Mouse (Mus musculus) C2C12 (cell line): ENCODE data around the gene Atp8b5. TPM values are rescaled to one million over a fixed set of nuclear protein-coding genes. Genes with fewer than 3 reads are reported as not detected.

Source experiments
- H3K27me3 ChIP-seq: one replicate; pipeline ENCODE4 v1.6.1; 2011; ENCODE audit not compliant: control insufficient read depth, insufficient read depth, insufficient read length
- H3K36me3 ChIP-seq: one replicate; pipeline ENCODE4 v1.6.1; 2011; ENCODE audit not compliant: control insufficient read depth, insufficient read depth
- H3K4me3 ChIP-seq: one replicate; pipeline ENCODE4 v1.5.1; 2011; ENCODE audit warnings: mild to moderate bottlenecking, control low read depth; ENCODE audit not compliant: poor library complexity, insufficient read depth, severe bottlenecking
- H3K79me2 ChIP-seq: one replicate; pipeline ENCODE4 v1.6.1; 2011; ENCODE audit not compliant: control insufficient read depth, insufficient read depth
- H3K79me3 ChIP-seq: one replicate; pipeline ENCODE4 v1.6.1; 2011; ENCODE audit warnings: low read depth, control low read depth
- H3ac ChIP-seq: one replicate; pipeline ENCODE3; 2011; ENCODE audit warnings: low read depth; ENCODE audit not compliant: control insufficient read depth, insufficient read length
- CEBPB ChIP-seq: IDR thresholded peaks from one replicate; pipeline ENCODE4 v1.6.1; 2011; ENCODE audit warnings: low read depth, mild to moderate bottlenecking, control low read depth, moderate library complexity
- CTCF ChIP-seq: IDR thresholded peaks from one replicate; pipeline ENCODE4 v1.5.1; 2011; ENCODE audit not compliant: control insufficient read depth, insufficient read depth, insufficient read length
- FOSL1 ChIP-seq: IDR thresholded peaks from one replicate; pipeline ENCODE4 v1.8.0; 2011; ENCODE audit warnings: mild to moderate bottlenecking, low read length; ENCODE audit not compliant: poor library complexity, insufficient read depth, severe bottlenecking
- MAX ChIP-seq: IDR thresholded peaks from one replicate; pipeline ENCODE4 v1.6.1; 2011; ENCODE audit warnings: mild to moderate bottlenecking, control low read depth
- MYOD1 ChIP-seq: IDR thresholded peaks from one replicate; pipeline ENCODE4 v1.6.1; 2011; ENCODE audit warnings: low read depth; ENCODE audit not compliant: control insufficient read depth, insufficient read length
- MYOG ChIP-seq: IDR thresholded peaks from one replicate; pipeline ENCODE4 v1.6.1; 2011; ENCODE audit not compliant: control insufficient read depth, insufficient read length; ENCODE audit errors: extremely low read depth
- USF1 ChIP-seq: IDR thresholded peaks from one replicate; pipeline ENCODE4 v1.6.1; 2011; ENCODE audit warnings: low read depth, mild to moderate bottlenecking, control low read depth, moderate library complexity
- polyA plus RNA-seq: library from polyadenylated mRNA; unstranded; fragments of >200 nt; fragmentation: generic; extraction: Trizol; gene quantifications from one replicate; pipeline ENCODE4 v1.2.1, GENCODE M21; 2012; ENCODE audit warnings: missing spikeins

Atp8b5 gene
- polyA plus RNA-seq, 1 experiment: 0.04 TPM

- Histone ChIP-seq H3ac (no peak overlapping the region), H3K79me3 (peaks cover 9% of the 10 kb centered on the region), H3K4me3 (no peak overlapping the region), H3K27me3 (no peaks in the 10 kb centered on the region), H3K36me3 (no peaks in the 10 kb centered on the region), H3K79me2 (peaks cover 27% of the 10 kb centered on the region)
- TF ChIP-seq MAX (no peak), FOSL1 (peak; percentile 10)
Observed at GRCm38 (mm10) chr4:43396381-43396780, 129.4 kb downstream of the Atp8b5 start.

- no peaks in the 10 kb centered on the region for H3K27me3 ChIP-seq
- TF ChIP-seq MYOD1 (no peak), MAX (no peak)
- H3K79me3 ChIP-seq: peaks cover 10% of the 10 kb centered on the region
- H3K79me2 ChIP-seq: peaks cover 28% of the 10 kb centered on the region
- H3K36me3 ChIP-seq: no peaks in the 10 kb centered on the region
- H3K4me3 ChIP-seq: no peak overlapping the region
- no peak overlapping the region for H3ac ChIP-seq
Observed at GRCm38 (mm10) chr4:43398014-43398413, 131.1 kb downstream of the Atp8b5 start.

- Histone ChIP-seq H3K27me3 (no peaks in the 10 kb centered on the region), H3K79me2 (peaks cover 37% of the 10 kb centered on the region), H3K36me3 (no peaks in the 10 kb centered on the region), H3K4me3 (no peak overlapping the region), H3ac (no peak overlapping the region), H3K79me3 (peaks cover 12% of the 10 kb centered on the region)
- TF ChIP-seq FOSL1 (no peak), MYOD1 (peak; percentile 65), CTCF (no peak), MYOG (no peak), MAX (no peak), CEBPB (peak; percentile 72), USF1 (no peak)
Observed at GRCm38 (mm10) chr4:43398829-43399331, 131.9 kb downstream of the Atp8b5 start.

- Histone ChIP-seq H3K36me3 (no peaks in the 10 kb centered on the region), H3K79me3 (peaks cover 12% of the 10 kb centered on the region), H3K27me3 (no peaks in the 10 kb centered on the region), H3ac (peak overlapping the region; percentile 40), H3K79me2 (peaks cover 37% of the 10 kb centered on the region), H3K4me3 (no peak overlapping the region)
- no peak for TF ChIP-seq CTCF
- no peak for TF ChIP-seq MYOG
- no peak for TF ChIP-seq MAX
- no peak for TF ChIP-seq FOSL1
- no peak for TF ChIP-seq CEBPB
Observed at GRCm38 (mm10) chr4:43399391-43400131, 132.6 kb downstream of the Atp8b5 start.

GRCm38 (mm10) chr4:43400976-43401375, 134.0 kb downstream of the Atp8b5 start:
- Histone ChIP-seq H3ac (no peak overlapping the region), H3K27me3 (no peaks in the 10 kb centered on the region), H3K79me2 (peaks cover 37% of the 10 kb centered on the region), H3K79me3 (peaks cover 12% of the 10 kb centered on the region), H3K36me3 (peaks cover 7% of the 10 kb centered on the region), H3K4me3 (no peak overlapping the region)
- TF ChIP-seq CEBPB (no peak), MYOD1 (no peak), CTCF (no peak), FOSL1 (no peak), USF1 (no peak), MAX (no peak)

- Histone ChIP-seq H3K36me3 (peaks cover 7% of the 10 kb centered on the region), H3ac (no peak overlapping the region), H3K79me2 (peaks cover 37% of the 10 kb centered on the region), H3K27me3 (no peaks in the 10 kb centered on the region), H3K4me3 (no peak overlapping the region), H3K79me3 (peaks cover 12% of the 10 kb centered on the region)
- TF ChIP-seq MYOD1 (no peak), CTCF (no peak), MAX (no peak), USF1 (no peak), CEBPB (no peak), FOSL1 (no peak), MYOG (no peak)
Observed at GRCm38 (mm10) chr4:43401486-43401885, 134.5 kb downstream of the Atp8b5 start.
